Mouse (Mus musculus) heart, embryonic 15.5 days (tissue): ENCODE measurements around the gene Tnnt3. TPM values are rescaled to one million over a fixed set of nuclear protein-coding genes. Genes with fewer than 3 reads are reported as not detected.

ENCODE experiments used
- polyA plus RNA-seq: library from polyadenylated mRNA; unstranded; fragments of >200 nt; fragmentation: Nextera tagmentation; extraction: Ambion mirVana; gene quantifications from 2 replicates; pipeline ENCODE4 v1.2.1, GENCODE M21; 2015

The Tnnt3 gene
- polyA plus RNA-seq, 1 experiment from 2014 or later = 4.8 TPM

Other genes with a start within 250 kb of the Tnnt3 start
- not detected in 2 replicates for gene Gm2431, start 240.5 kb upstream of the Tnnt3 start, polyA plus RNA-seq
- gene Gm4559, start 224.5 kb upstream of the Tnnt3 start, polyA plus RNA-seq = not detected in 2 replicates
- gene Krtap5-1, start 201.7 kb upstream of the Tnnt3 start, polyA plus RNA-seq = not detected in 2 replicates
- not detected in 2 replicates for gene Krtap5-4, start 195.3 kb upstream of the Tnnt3 start, polyA plus RNA-seq
- 4.7 and 5.5 TPM in 2 replicates for gene Ifitm10, start 125.1 kb upstream of the Tnnt3 start, polyA plus RNA-seq
- 1.2 TPM in 1 of 2 replicates, not detected in the other for gene Gm49369, start 116.2 kb upstream of the Tnnt3 start, polyA plus RNA-seq
- gene Ctsd, start 110.8 kb upstream of the Tnnt3 start, polyA plus RNA-seq = 389 and 487 TPM in 2 replicates
- 0.48 and 1.7 TPM in 2 replicates for gene Syt8, start 64.0 kb upstream of the Tnnt3 start, polyA plus RNA-seq
- gene Tnni2, start 57.0 kb upstream of the Tnnt3 start, polyA plus RNA-seq = 16.8 and 16.9 TPM in 2 replicates
- 49.6 and 83.5 TPM in 2 replicates for gene Lsp1, start 38.0 kb upstream of the Tnnt3 start, polyA plus RNA-seq
- gene Mrpl23, start 33.9 kb downstream of the Tnnt3 start, polyA plus RNA-seq = 17.0 and 18.7 TPM in 2 replicates
- gene Igf2, start 168.0 kb downstream of the Tnnt3 start, polyA plus RNA-seq = 1,178 and 1,276 TPM in 2 replicates
- gene Gm49394, start 171.1 kb downstream of the Tnnt3 start, polyA plus RNA-seq = not detected in 2 replicates
- gene Ins2, start 244.5 kb downstream of the Tnnt3 start, polyA plus RNA-seq = 0.58 and 1.6 TPM in 2 replicates